8 mouse cellular contexts compared by ENCODE assay signal in genomic region chr6:49919089-49919812, GRCm38 (mm10).
A peak's percentile ranks its signal among the peaks of the same experiment; 100 is the strongest.
DNase-seq lines count a peak whose midpoint lies in the region; ATAC-seq and TF ChIP-seq lines count a peak whose summit lies in the region.

No protein-coding gene starts in this region.

- WGBS in intestine, postnatal 0 days: 36% methylated on average over 7 of the region's 7 CpGs
- WGBS in intestine, embryonic 15.5 days: 39% methylated on average over 7 of the region's 7 CpGs

- no peak overlapping the region for H3K27ac ChIP-seq in intestine, postnatal 0 days (ENCODE audit: low read depth, low read length)
- no peak overlapping the region for H3K27ac ChIP-seq in intestine, embryonic 15.5 days

- H3K4me1 ChIP-seq in intestine, postnatal 0 days (replicated peaks; ENCODE audit: control insufficient read depth, insufficient read depth, low read length): no peaks in the 10 kb centered on the region
- no peaks in the 10 kb centered on the region for H3K4me1 ChIP-seq in intestine, embryonic 15.5 days (replicated peaks)

- no peak overlapping the region for H3K9ac ChIP-seq in intestine, postnatal 0 days (ENCODE audit: low read depth, low read length)
- H3K9ac ChIP-seq in intestine, embryonic 15.5 days: no peak overlapping the region

- no peaks in the 10 kb centered on the region for H3K36me3 ChIP-seq in intestine, postnatal 0 days (ENCODE audit: control insufficient read depth, insufficient read depth)
- no peaks in the 10 kb centered on the region for H3K36me3 ChIP-seq in intestine, embryonic 15.5 days

- DNase-seq in MN1 (ENCODE audit: low spot score): peak; percentile 58
- peak; percentile 67 for DNase-seq in embryo, embryonic 10 days (ENCODE audit: low spot score)
- DNase-seq in kidney, adult 18-20 months: peak; percentile 16
- DNase-seq in mesoderm, embryonic 11.5 days (ENCODE audit: low read depth, low spot score): peak; percentile 48
- no peak for DNase-seq in c-Kit-positive CD71-positive TER-119-positive erythroid progenitor cells, embryonic 14.5 days (ENCODE audit: low spot score)
- DNase-seq in spleen, adult 18-20 months: no peak

- no peaks in the 10 kb centered on the region for H3K9me3 ChIP-seq in intestine, postnatal 0 days (ENCODE audit: control insufficient read depth)
- no peaks in the 10 kb centered on the region for H3K9me3 ChIP-seq in intestine, embryonic 15.5 days

- H3K4me3 ChIP-seq in intestine, postnatal 0 days (ENCODE audit: low read depth, low read length): no peak overlapping the region
- no peak overlapping the region for H3K4me3 ChIP-seq in intestine, embryonic 15.5 days (replicated peaks)

- TF ChIP-seq CTCF in intestine, postnatal 0 days (IDR thresholded peaks at IDR 0.05; ENCODE audit: low read depth): peak; percentile 72

- no peak for ATAC-seq in intestine, postnatal 0 days
- no peak for ATAC-seq in intestine, embryonic 15.5 days

- no peak overlapping the region for H3K4me2 ChIP-seq in intestine, postnatal 0 days (replicated peaks; ENCODE audit: low read depth)
- no peak overlapping the region for H3K4me2 ChIP-seq in intestine, embryonic 15.5 days (replicated peaks)

- H3K27me3 ChIP-seq in intestine, postnatal 0 days (replicated peaks; ENCODE audit: control insufficient read depth, insufficient read depth, low read length): no peaks in the 10 kb centered on the region
- H3K27me3 ChIP-seq in intestine, embryonic 15.5 days (replicated peaks): no peaks in the 10 kb centered on the region

Comparison
In these comparisons a context has a peak if more than half of its experiments do, and no peak if none do; other contexts are left out.
1. DNase-seq: peak in MN1 (single experiment), embryo, embryonic 10 days (single experiment), kidney, adult 18-20 months (single experiment) and mesoderm, embryonic 11.5 days (single experiment); none in c-Kit-positive CD71-positive TER-119-positive erythroid progenitor cells, embryonic 14.5 days (single experiment) and spleen, adult 18-20 months (0 of 2).